Mouse (Mus musculus): ENCODE data around the gene Enpp5. TPM values are rescaled to one million over a fixed set of nuclear protein-coding genes. Genes with fewer than 3 reads are reported as not detected.

Enpp5 gene
- polyA plus RNA-seq (2017; shearing (Covaris generic)) = 8.2 TPM

GRCm38 (mm10) chr17:44078631-44079350 is at the start of gene Enpp5:
Gene Enpp5 (plus strand): TSS chr17:44078813.

GRCm38 (mm10) chr17:44105287-44106138 is 26.9 kb downstream of the Enpp5 start, which contains the start of gene Enpp4:
Gene Enpp4 (minus strand): TSS chr17:44105809.

Other genes with a start within 250 kb of the Enpp5 start
- gene Enpp4, start 27.0 kb downstream of the Enpp5 start, polyA plus RNA-seq (2017; shearing (Covaris generic)) = 14.6 TPM
- gene Clic5, start 109.8 kb downstream of the Enpp5 start, polyA plus RNA-seq (2017; shearing (Covaris generic)) = 0.46 TPM